Mouse (Mus musculus) left cerebral cortex, adult 8-10 months (tissue): ENCODE measurements around the gene Tcf19. TPM values are rescaled to one million over a fixed set of nuclear protein-coding genes. Genes with fewer than 3 reads are reported as not detected.
A peak's percentile ranks its signal among the peaks of the same experiment; 100 is the strongest.
"Not testable (repeated sequence)": the region's sequence is repeated elsewhere in the genome, so short reads cannot be mapped to it uniquely, and the experiment has no call there.

Experiments
- DNase-seq, 2 experiments: peaks; one replicate each; pipeline ENCODE4 v3.0.0; 2022; ENCODE audit warnings: low spot score in 2 of 2
- total RNA-seq, 4 experiments: library from RNA; stranded (reverse); gene quantifications; 2 replicates each; pipeline ENCODE4 v1.2.4; 2022

Tcf19 gene
- total RNA-seq, 4 experiments from 2014 or later, result 10.0 to 16.0 (median 13.3) TPM

DNA sequence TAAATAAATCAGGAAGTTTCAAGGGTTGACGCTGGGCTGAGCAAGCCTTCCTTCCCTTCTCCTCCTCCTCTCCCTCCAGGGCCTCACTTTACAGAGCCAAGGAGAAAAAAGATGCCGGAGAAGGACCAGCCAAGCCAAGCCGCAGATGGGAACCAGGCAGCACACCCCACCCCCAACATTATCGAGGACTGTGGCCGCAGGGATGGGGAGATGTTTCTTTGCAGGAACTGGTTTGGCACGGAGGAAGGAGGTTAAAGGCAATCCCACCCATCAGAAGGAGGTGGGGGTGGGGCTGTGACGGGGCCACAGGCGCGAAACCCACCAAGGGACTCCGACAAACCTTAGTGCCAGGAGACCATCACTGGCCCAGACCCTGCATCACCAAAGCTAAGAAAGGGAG is 29.9 kb downstream of the Tcf19 start:
- DNase-seq, result no peak

DNA sequence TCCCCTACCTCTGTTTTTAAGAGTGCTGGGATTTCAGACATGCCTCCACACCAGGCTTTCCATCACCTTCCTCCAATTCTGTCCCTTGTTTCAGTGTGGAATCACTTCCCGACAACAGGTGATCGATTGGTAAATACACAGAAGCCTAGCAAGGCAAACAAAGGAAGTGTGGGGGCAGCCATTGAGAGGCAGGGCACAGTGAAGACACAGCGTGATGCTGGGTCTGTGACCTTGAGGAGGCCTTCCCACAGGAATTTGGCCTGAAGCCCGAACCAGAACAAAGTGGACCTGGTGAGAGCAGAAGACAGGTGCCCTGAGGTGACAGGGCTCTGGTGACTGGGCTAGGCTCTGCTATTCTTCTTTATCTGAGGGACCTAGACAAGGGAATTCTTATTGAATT is 30.9 kb downstream of the Tcf19 start:
- no peak for DNase-seq

DNA sequence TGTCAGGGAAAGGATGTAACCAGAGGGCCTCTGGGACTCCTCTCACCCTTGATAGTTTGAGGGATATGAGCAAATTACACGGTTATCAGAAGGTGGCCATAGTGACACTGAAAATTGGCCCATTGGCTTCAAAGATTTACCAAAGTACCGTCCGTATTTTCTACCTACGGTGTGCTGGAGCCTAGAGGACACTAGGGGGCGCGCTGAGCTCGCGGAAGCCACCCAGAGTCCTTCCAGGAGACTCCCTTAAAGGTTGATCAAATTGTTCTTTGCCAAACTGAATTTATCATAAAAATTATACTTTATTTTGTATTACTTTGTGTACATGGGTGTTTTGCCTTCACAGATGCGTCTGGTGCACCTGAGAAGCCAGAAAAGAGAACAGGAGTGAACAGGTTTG is 32.6 kb downstream of the Tcf19 start:
- peak in 1 of 2 experiments; percentile 34 for DNase-seq

DNA sequence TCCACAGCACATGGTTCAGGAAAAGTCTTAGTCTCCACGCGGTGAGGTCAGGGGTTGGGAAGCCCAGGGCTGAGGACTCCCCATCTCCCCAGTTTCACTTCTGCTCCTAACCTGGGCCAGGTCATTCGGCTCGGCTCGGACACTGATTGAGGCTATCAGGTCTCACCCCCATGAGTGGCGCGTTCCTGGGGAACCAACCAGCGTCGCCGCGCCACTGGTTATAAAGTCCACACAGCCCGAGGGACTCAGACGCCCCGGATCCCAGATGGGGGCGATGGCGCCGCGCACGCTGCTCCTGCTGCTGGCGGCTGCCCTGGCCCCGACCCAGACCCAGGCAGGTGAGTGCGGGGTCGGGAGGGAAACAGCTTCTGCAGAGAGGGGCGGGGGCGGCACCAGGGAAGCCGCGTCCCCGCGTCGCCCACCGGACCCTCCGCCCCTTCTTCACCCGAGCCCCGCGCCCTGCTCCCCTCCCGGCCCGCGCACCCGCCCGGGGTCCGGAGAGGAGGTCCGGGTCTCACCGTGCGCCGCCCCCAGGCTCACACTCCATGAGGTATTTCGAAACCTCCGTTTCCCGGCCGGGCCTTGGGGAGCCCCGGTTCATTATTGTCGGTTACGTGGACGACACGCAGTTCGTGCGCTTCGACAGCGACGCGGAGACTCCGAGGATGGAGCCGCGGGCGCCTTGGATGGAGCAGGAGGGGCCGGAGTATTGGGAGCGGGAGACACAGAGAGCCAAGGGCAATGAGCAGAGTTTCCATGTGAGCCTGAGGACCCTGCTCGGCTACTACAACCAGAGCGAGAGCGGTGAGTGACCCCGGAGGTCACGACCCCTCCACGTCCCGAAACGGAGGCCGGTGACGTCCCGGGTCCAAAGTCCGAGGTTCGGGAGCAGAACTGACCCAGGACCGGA is 46.5 kb downstream of the Tcf19 start, which contains the start of gene H2-Q10:
H2-Q10 (plus strand) TSS at position 248 of the 910 bp plus-strand sequence.
- DNase-seq, result no peak

DNA sequence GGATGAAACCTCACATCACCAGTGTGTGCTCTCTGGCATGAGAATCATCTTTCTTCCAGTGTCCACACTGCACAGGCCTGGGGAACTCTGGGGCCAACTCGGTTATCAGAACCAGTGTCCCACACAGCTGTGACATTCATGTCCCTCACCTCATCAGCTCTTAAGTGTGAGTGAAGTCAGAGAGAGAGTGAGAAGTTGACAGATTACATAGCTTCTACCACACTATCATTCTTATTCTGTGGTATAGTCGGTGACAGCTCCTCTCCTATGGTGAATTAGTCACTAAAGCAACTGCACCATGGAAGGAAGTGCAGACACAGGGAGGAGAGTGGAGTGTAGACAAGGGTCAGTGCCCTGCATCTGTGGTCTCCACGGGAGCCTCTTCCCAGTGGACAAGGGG is 47.7 kb downstream of the Tcf19 start:
- DNase-seq, result not testable (repeated sequence)

DNA sequence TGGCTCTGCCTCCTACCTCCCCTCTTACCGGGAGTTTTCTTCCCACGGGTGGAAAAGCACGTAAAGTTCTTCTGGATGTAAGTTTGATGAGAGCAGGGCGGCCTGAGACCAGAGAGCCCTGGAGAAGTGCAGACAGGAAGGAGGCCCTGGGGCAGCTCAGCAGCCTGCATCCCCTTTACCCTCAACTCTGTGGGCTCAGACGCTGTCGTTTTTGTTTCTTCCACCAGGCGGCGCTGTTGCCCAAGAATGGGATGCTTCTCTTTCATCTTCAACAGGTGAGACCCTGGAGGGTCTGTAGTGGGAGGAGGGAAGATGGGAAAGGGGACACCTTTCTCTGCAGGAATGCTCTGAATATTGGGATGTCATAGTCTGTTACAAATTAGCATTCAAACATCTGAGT is 51.0 kb downstream of the Tcf19 start:
- DNase-seq, result not testable (repeated sequence)

Other genes with a start within 250 kb of the Tcf19 start
- gene H2-Q1, start 196.4 kb downstream of the Tcf19 start, total RNA-seq, result 1 to 10 TPM in 3 of 4 experiments, under 1 TPM in 1; 0.67 to 2.3 (median 1.4) TPM
- gene H2-Q2, start 174.6 kb downstream of the Tcf19 start, total RNA-seq, result 1 to 10 TPM in 2 of 4 experiments, under 1 TPM in 2; 0.34 to 1.3 (median 0.94) TPM
- 1 to 10 TPM; 2.5 to 7.0 (median 4.7) TPM for gene H2-Q4, start 137.2 kb downstream of the Tcf19 start, total RNA-seq
- gene H2-Q6, start 92.0 kb downstream of the Tcf19 start, total RNA-seq, result 1 to 10 TPM in 1 of 4 experiments, under 1 TPM in 3; 0.38 to 1.5 (median 0.86) TPM
- gene H2-Q7, start 77.7 kb downstream of the Tcf19 start, total RNA-seq, result 1 to 10 TPM in 2 of 4 experiments, under 1 TPM in 2; 0.59 to 2.3 (median 1.1) TPM
- gene H2-Q10, start 46.7 kb downstream of the Tcf19 start, total RNA-seq, result under 1 TPM; 0.26 to 0.72 (median 0.38) TPM
- under 1 TPM in 1 of 4 experiments, not detected in 3; 0.27 TPM for gene Pou5f1, start 10.8 kb downstream of the Tcf19 start, total RNA-seq
- 10 to 100 TPM; 12.0 to 18.7 (median 13.8) TPM for gene Cchcr1, start 276 bp upstream of the Tcf19 start, total RNA-seq
- under 1 TPM in 1 of 4 experiments, not detected in 3; 0.41 TPM for gene Psors1c2, start 16.4 kb upstream of the Tcf19 start, total RNA-seq
- 1 to 10 TPM in 3 of 4 experiments, under 1 TPM in 1; 1.00 to 1.6 (median 1.2) TPM for gene Cdsn, start 35.3 kb upstream of the Tcf19 start, total RNA-seq
- gene 2300002M23Rik, start 50.6 kb upstream of the Tcf19 start, total RNA-seq, result not detected
- gene Sfta2, start 84.7 kb upstream of the Tcf19 start, total RNA-seq, result not detected
- under 1 TPM in 1 of 4 experiments, not detected in 3; 0.07 TPM for gene Gm9573, start 109.8 kb upstream of the Tcf19 start, total RNA-seq
- not detected for gene Mucl3, start 126.9 kb upstream of the Tcf19 start, total RNA-seq
- gene Vars2, start 150.8 kb upstream of the Tcf19 start, total RNA-seq, result 10 to 100 TPM; 28.3 to 41.6 (median 38.0) TPM
- 10 to 100 TPM; 27.6 to 36.9 (median 31.2) TPM for gene Gtf2h4, start 156.9 kb upstream of the Tcf19 start, total RNA-seq
- gene Ddr1, start 187.8 kb upstream of the Tcf19 start, total RNA-seq, result 10 to 100 TPM; 62.0 to 76.7 (median 65.9) TPM